Mouse (Mus musculus): ENCODE measurements around the gene Ahcyl1.

- no peak for TF ChIP-seq POLR2A (IDR thresholded peaks at IDR 0.05; ENCODE audit: low read depth, low read length)
- TF ChIP-seq ZNF384 (IDR thresholded peaks at IDR 0.05; ENCODE audit: low read depth, low read length): no peak
- TF ChIP-seq ZC3H11A (IDR thresholded peaks at IDR 0.05; ENCODE audit: low read depth, low read length): no peak
These were observed 12.8 kb downstream of the Ahcyl1 start for GRCm38 (mm10) chr3:107683587-107683986.
